Mouse (Mus musculus): ENCODE results near the gene Fgfr2. TPM values are rescaled to one million over a fixed set of nuclear protein-coding genes. Genes with fewer than 3 reads are reported as not detected.

Fgfr2 gene
- polyA plus RNA-seq, 1 experiment from 2014 or later: 133 TPM

DNA sequence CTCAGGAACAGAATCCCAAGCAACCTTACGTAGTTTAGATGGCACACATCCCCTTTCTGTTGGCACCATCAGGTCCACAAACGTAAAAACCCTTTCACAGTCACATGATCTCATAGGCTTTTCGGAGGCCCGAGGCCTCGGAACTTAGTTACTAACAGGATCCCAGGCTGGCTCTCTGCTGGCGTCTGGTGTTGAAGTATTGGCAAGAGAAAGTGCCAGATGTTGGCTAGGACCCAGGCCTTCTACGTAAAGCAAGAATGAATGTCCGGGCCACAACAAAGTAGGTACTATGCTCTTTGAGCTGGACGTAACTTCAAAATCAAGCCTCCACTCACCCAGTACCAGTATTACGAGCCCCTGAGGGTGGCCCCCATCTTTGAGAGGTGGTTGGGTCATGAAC lies 909.1 kb downstream of the Fgfr2 start:
- H3K4me2 ChIP-seq (replicated peaks; ENCODE audit: low read depth, low read length): no peak overlapping the region
- ATAC-seq (ENCODE audit: low FRiP score, low TSS enrichment): no peak
- H3K4me1 ChIP-seq (ENCODE audit: control insufficient read depth, insufficient read depth, low read length): no peaks in the 10 kb centered on the region
- H3K27ac ChIP-seq (ENCODE audit: low read depth, low read length): no peak overlapping the region
- H3K36me3 ChIP-seq (ENCODE audit: control insufficient read depth, insufficient read depth, low read length): no peaks in the 10 kb centered on the region
- H3K4me3 ChIP-seq (ENCODE audit: low read length): no peak overlapping the region
- WGBS: 80% methylated on average over 10 of the region's 10 CpGs
- H3K9me3 ChIP-seq (ENCODE audit: control insufficient read depth, low read length): no peaks in the 10 kb centered on the region
- H3K27me3 ChIP-seq (ENCODE audit: control insufficient read depth, insufficient read depth, low read length): no peaks in the 10 kb centered on the region
- H3K9ac ChIP-seq (ENCODE audit: low read depth, low read length): no peak overlapping the region

DNA sequence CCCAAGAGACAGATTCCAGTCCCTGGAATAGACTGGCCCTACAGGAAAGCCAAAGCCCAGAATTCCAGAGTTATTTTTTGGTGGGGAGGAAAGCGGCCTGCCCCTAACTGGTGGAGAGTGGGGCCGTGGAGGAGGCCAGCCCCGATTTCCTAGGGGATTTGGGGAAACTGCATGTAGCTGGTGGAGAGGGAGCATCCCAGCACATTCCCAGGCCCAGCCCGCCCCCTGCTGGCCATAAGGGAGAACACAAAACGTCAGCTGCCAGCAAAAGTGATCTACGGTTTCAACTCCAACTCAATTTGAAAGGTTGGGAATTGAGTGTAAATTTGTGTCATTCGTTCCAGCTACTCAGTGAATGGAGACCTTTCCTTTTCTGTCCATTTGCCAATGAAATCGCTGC lies 909.7 kb downstream of the Fgfr2 start:
- Histone ChIP-seq H3K4me2 (replicated peaks; ENCODE audit: low read depth, low read length) (no peak overlapping the region), H3K9me3 (ENCODE audit: control insufficient read depth, low read length) (no peaks in the 10 kb centered on the region), H3K27ac (ENCODE audit: low read depth, low read length) (no peak overlapping the region), H3K27me3 (ENCODE audit: control insufficient read depth, insufficient read depth, low read length) (no peaks in the 10 kb centered on the region), H3K4me3 (ENCODE audit: low read length) (no peak overlapping the region), H3K4me1 (ENCODE audit: control insufficient read depth, insufficient read depth, low read length) (no peaks in the 10 kb centered on the region), H3K9ac (ENCODE audit: low read depth, low read length) (no peak overlapping the region), H3K36me3 (ENCODE audit: control insufficient read depth, insufficient read depth, low read length) (no peaks in the 10 kb centered on the region)
- WGBS: 9% methylated on average over 8 of the region's 8 CpGs
- ATAC-seq (ENCODE audit: low FRiP score, low TSS enrichment): no peak

DNA sequence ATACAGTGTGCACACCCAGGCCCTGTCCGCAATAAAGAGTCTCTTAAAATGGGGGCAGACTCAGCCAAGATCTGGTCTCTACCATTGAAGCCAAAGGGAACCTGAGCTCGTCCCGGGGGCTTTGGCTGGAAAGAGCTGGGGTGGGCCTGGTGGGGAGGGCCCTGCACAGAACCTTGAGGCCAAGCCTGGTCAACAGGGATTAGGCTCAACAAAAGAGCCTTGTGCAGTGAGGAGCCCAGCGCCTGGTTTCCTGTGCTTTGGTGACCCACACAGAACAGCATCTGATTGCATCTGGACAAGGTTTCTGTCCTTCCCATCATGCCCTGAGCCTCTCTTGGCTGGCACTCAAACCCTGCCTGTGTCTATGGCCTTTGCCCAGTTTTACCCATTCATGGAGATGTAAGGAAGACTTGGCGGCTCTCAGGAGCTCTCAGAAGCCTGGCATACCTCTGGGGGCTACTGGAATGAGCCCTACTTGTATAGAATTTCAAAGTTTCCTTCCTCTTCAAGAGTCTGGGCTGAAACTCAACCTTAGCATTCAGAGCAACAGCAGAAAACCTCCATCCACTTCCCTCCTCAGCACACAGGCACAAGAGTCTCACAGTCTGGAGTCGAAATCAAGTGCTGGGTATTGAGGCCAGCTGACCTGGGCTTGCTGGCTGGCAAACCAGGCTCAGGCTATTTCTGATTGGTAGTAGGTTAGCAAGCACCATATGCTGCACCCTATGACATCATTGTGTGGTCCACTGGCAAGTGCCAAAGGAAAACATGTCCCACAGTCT lies 911.0 kb downstream of the Fgfr2 start:
- Histone ChIP-seq H3K9ac (ENCODE audit: low read depth, low read length) (no peak overlapping the region), H3K9me3 (ENCODE audit: control insufficient read depth, low read length) (no peaks in the 10 kb centered on the region), H3K36me3 (ENCODE audit: control insufficient read depth, insufficient read depth, low read length) (no peaks in the 10 kb centered on the region), H3K4me1 (ENCODE audit: control insufficient read depth, insufficient read depth, low read length) (no peaks in the 10 kb centered on the region), H3K27me3 (ENCODE audit: control insufficient read depth, insufficient read depth, low read length) (no peaks in the 10 kb centered on the region), H3K4me2 (replicated peaks; ENCODE audit: low read depth, low read length) (no peak overlapping the region), H3K27ac (ENCODE audit: low read depth, low read length) (no peak overlapping the region), H3K4me3 (ENCODE audit: low read length) (no peak overlapping the region)
- WGBS: 84% methylated on average over 6 of the region's 6 CpGs
- no peak for ATAC-seq (ENCODE audit: low FRiP score, low TSS enrichment)

DNA sequence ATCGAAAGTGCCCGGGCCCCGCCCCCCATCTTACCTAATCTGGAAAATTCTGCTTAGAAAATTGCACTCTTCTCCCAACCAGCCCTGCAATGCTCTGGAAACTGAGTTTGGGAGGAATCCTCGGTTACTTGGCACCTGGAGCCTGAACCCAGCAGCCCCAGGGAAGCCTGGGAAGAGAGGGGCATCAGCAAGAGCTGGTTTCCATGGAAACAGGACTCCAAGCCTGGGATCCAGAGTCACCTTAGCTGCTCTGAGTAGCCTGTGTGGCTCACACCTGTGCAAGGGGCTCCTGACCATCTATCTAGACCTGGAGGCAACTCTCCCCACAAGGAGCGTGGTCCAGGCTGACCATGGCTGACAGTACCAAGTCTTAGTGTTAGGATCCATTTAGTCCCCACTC lies 912.5 kb downstream of the Fgfr2 start:
- Histone ChIP-seq H3K9me3 (ENCODE audit: control insufficient read depth, low read length) (no peaks in the 10 kb centered on the region), H3K36me3 (ENCODE audit: control insufficient read depth, insufficient read depth, low read length) (no peaks in the 10 kb centered on the region), H3K27me3 (ENCODE audit: control insufficient read depth, insufficient read depth, low read length) (no peaks in the 10 kb centered on the region), H3K4me3 (ENCODE audit: low read length) (no peak overlapping the region), H3K4me2 (replicated peaks; ENCODE audit: low read depth, low read length) (no peak overlapping the region), H3K9ac (ENCODE audit: low read depth, low read length) (no peak overlapping the region), H3K27ac (ENCODE audit: low read depth, low read length) (no peak overlapping the region), H3K4me1 (ENCODE audit: control insufficient read depth, insufficient read depth, low read length) (no peaks in the 10 kb centered on the region)
- no peak for ATAC-seq (ENCODE audit: low FRiP score, low TSS enrichment)
- WGBS: 82% methylated on average over 5 of the region's 5 CpGs

DNA sequence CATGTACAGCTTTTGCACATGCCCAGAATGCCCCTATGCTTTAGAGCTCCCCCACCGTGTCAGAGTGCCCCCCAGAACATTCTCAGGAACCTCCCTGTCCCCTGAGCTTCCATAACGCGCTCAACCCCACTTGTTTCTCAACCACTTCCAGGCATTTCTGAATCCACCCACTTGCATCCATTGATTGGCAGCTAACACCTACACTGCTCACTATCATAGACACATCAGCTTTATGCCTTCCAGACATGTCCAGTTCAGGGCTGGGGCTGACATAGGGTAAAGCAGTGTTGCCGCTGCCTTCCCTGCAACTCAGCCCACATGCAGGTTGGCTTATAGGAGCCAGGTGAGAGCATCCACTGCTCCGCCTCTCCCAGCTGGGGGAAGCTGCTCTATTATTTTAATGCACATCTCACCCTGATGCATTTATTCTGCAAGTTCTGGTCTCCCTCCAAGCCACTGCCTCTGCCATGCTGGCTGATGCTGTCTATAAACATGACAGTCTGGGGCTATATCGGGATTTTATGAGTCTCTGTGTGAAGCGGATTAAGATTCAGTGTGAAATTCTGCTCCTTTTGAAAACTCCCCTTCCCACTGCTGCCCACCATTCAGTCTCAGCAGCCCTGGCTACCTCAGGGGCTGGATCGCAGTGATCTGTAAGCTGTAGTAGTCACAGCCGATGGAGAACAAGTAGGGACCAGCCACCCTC lies 914.1 kb downstream of the Fgfr2 start:
- Histone ChIP-seq H3K27me3 (ENCODE audit: control insufficient read depth, insufficient read depth, low read length) (no peaks in the 10 kb centered on the region), H3K9ac (ENCODE audit: low read depth, low read length) (no peak overlapping the region), H3K4me2 (replicated peaks; ENCODE audit: low read depth, low read length) (no peak overlapping the region), H3K4me1 (ENCODE audit: control insufficient read depth, insufficient read depth, low read length) (no peaks in the 10 kb centered on the region; the same call in 1 of the 2 replicates), H3K27ac (ENCODE audit: low read depth, low read length) (no peak overlapping the region), H3K4me3 (ENCODE audit: low read length) (no peak overlapping the region), H3K36me3 (ENCODE audit: control insufficient read depth, insufficient read depth, low read length) (no peaks in the 10 kb centered on the region), H3K9me3 (ENCODE audit: control insufficient read depth, low read length) (no peaks in the 10 kb centered on the region)
- 85% methylated on average over 9 of the region's 9 CpGs for WGBS
- no peak for ATAC-seq (ENCODE audit: low FRiP score, low TSS enrichment)

DNA sequence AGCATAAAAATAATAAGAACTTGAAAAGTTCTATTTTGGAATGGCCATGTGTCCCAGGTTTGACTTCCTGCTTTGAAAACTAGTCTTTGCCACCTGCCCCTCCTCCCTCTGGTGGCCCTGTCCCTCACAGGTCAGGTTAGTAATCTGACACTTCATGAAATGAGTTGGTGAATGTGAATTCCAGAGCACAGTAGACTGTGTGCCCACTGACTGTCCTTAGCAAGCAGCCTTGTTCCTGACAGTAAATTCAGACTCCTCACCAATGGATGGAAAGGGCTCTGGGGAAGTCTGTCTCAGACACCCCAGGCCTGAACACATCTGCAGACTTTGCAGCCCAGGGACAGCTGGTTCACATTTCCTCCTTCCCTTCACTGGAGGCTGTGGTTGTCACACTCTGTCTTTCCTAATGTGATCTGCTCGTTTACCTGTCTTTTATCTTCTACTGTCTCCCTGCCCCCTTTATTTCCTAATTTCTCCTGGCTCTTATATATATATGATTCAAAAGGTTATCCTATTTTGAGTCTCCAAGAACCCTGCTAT lies 919.0 kb downstream of the Fgfr2 start:
- Histone ChIP-seq H3K4me1 (ENCODE audit: control insufficient read depth, insufficient read depth, low read length) (no peaks in the 10 kb centered on the region; the same call in 1 of the 2 replicates), H3K4me3 (ENCODE audit: low read length) (no peak overlapping the region), H3K36me3 (ENCODE audit: control insufficient read depth, insufficient read depth, low read length) (no peaks in the 10 kb centered on the region), H3K27me3 (ENCODE audit: control insufficient read depth, insufficient read depth, low read length) (no peaks in the 10 kb centered on the region), H3K9me3 (ENCODE audit: control insufficient read depth, low read length) (no peaks in the 10 kb centered on the region), H3K4me2 (replicated peaks; ENCODE audit: low read depth, low read length) (no peak overlapping the region), H3K9ac (ENCODE audit: low read depth, low read length) (no peak overlapping the region), H3K27ac (ENCODE audit: low read depth, low read length) (no peak overlapping the region)
- WGBS: 4% methylated on average over 1 of the region's 1 CpGs
- no peak for ATAC-seq (ENCODE audit: low FRiP score, low TSS enrichment)

DNA sequence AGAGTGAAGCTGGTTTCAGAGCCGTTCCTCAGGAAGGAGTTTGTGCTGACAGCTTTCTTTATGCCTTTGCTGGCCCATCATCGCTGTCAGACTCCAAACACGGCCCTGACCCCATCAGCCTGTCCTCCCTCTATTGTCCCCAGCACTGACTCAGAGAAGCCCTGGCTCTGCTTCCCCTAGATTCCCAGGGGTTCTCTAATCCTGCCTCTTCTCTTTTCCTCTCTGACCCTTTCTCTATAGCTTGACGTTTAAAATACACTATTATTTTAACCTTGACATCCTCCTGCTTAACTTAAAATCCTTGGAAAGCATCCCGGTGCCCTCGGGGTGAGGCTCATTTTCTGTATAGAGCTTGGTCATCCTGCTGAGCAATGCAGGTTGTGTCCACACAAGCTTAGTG lies 923.5 kb downstream of the Fgfr2 start:
- ATAC-seq (ENCODE audit: low FRiP score, low TSS enrichment): no peak
- Histone ChIP-seq H3K4me1 (ENCODE audit: control insufficient read depth, insufficient read depth, low read length) (no peaks in the 10 kb centered on the region; the same call in 1 of the 2 replicates), H3K9me3 (ENCODE audit: control insufficient read depth, low read length) (no peaks in the 10 kb centered on the region), H3K36me3 (ENCODE audit: control insufficient read depth, insufficient read depth, low read length) (no peaks in the 10 kb centered on the region), H3K9ac (ENCODE audit: low read depth, low read length) (no peak overlapping the region), H3K27ac (ENCODE audit: low read depth, low read length) (no peak overlapping the region), H3K4me2 (replicated peaks; ENCODE audit: low read depth, low read length) (no peak overlapping the region), H3K27me3 (ENCODE audit: control insufficient read depth, insufficient read depth, low read length) (no peaks in the 10 kb centered on the region), H3K4me3 (ENCODE audit: low read length) (no peak overlapping the region)
- 26% methylated on average over 6 of the region's 6 CpGs for WGBS

DNA sequence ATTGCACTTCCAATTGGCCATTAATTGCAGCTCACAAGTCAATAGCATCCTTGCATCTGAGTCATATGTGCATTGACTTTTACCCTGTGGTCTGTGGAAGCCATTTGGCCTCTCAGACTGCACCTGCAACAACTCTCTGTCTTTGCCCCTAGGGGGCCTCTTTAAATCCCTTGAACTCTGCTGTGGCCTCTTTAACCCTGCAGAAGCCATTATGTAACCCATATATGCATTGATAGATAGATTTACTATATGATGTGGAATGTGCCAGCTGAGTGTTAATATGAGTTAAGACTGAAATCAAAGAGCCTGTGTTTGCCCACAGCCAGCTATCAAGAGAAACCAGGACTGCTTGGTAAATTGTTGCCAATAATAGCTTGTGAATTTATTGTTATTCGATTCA lies 924.3 kb downstream of the Fgfr2 start:
- ATAC-seq (ENCODE audit: low FRiP score, low TSS enrichment): no peak
- H3K36me3 ChIP-seq (ENCODE audit: control insufficient read depth, insufficient read depth, low read length): no peaks in the 10 kb centered on the region
- WGBS: 87% methylated on average over 1 of the region's 1 CpGs
- H3K9me3 ChIP-seq (ENCODE audit: control insufficient read depth, low read length): no peaks in the 10 kb centered on the region
- no peaks in the 10 kb centered on the region for H3K27me3 ChIP-seq (ENCODE audit: control insufficient read depth, insufficient read depth, low read length)
- H3K9ac ChIP-seq (ENCODE audit: low read depth, low read length): no peak overlapping the region
- no peaks in the 10 kb centered on the region for H3K4me1 ChIP-seq (ENCODE audit: control insufficient read depth, insufficient read depth, low read length)
- H3K4me2 ChIP-seq (replicated peaks; ENCODE audit: low read depth, low read length): no peak overlapping the region
- no peak overlapping the region for H3K27ac ChIP-seq (ENCODE audit: low read depth, low read length)
- no peak overlapping the region for H3K4me3 ChIP-seq (ENCODE audit: low read length)

DNA sequence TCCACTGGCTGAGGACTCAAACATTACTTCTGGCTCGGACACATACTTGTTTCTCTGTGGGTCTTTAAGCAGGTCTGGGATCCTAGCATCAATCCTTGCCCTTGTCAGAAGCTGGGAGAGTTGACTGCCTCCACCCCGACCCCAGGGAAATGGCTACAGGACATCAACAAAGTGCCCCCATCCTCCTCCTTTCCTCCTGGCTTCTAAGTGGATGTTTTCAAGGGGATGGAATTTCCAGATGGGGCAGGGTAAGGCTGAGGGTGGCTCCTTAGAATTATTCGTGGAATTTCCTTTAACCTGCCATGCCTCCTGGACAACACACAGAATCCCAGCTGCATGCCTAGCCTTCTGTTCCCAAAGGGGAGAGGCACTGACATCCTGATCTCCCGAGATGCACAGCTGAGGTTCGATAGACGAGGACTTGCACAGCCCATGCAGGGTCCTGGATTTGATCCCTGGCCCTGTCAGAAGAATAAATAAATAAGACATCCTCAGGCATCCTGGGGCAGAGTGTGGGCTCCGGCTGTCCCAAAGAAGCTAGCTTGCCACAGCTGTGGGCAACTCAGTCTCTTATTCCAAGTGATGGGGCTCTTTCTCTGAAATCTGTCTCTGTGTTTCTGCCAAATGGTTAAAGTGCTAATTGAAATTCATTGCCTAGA lies 925.2 kb downstream of the Fgfr2 start:
- no peak for ATAC-seq (ENCODE audit: low FRiP score, low TSS enrichment)

More for the DNA sequence above, 925.2 kb downstream of the Fgfr2 start:
- no peak overlapping the region for H3K9ac ChIP-seq (ENCODE audit: low read depth, low read length)
- no peaks in the 10 kb centered on the region for H3K9me3 ChIP-seq (ENCODE audit: control insufficient read depth, low read length)
- H3K27ac ChIP-seq (ENCODE audit: low read depth, low read length): no peak overlapping the region
- no peak overlapping the region for H3K4me2 ChIP-seq (replicated peaks; ENCODE audit: low read depth, low read length)
- WGBS: 35% methylated on average over 7 of the region's 7 CpGs
- H3K4me3 ChIP-seq (ENCODE audit: low read length): no peak overlapping the region
- no peaks in the 10 kb centered on the region for H3K27me3 ChIP-seq (ENCODE audit: control insufficient read depth, insufficient read depth, low read length)
- no peaks in the 10 kb centered on the region for H3K4me1 ChIP-seq (ENCODE audit: control insufficient read depth, insufficient read depth, low read length)
- H3K36me3 ChIP-seq (ENCODE audit: control insufficient read depth, insufficient read depth, low read length): no peaks in the 10 kb centered on the region

Measured in kidney, embryonic 14.5 days (tissue).